Mouse (Mus musculus) lung, postnatal 0 days (tissue): ENCODE data around the gene Ext2. TPM values are rescaled to one million over a fixed set of nuclear protein-coding genes. Genes with fewer than 3 reads are reported as not detected.

ENCODE experiments used
- ATAC-seq: fragments of 200-750 bp; cut with Nextera tagmentation; 2 replicates; pipeline ENCODE4 v1.8.0; 2017; ENCODE audit warnings: moderate library complexity
- DNase-seq: peaks from one replicate; pipeline ENCODE4 v3.0.0-alpha.2; 2016; ENCODE audit warnings: low spot score
- H3K27ac ChIP-seq: fragments of 300-500 bp; sonication (generic); 2 replicates; pipeline ENCODE4 v1.5.1; 2014; ENCODE audit warnings: antibody characterized with exemption, mild to moderate bottlenecking, low read length, mixed read lengths
- H3K27me3 ChIP-seq: fragments of 300-500 bp; sonication (generic); replicated peaks from 2 replicates; pipeline ENCODE4 v1.6.1; 2014; ENCODE audit warnings: low read length, mixed read lengths; ENCODE audit not compliant: insufficient read depth
- H3K36me3 ChIP-seq: fragments of 300-500 bp; sonication (generic); 2 replicates; pipeline ENCODE4 v1.6.1; 2014; ENCODE audit warnings: low read length, mixed read lengths; ENCODE audit not compliant: insufficient read depth
- H3K4me1 ChIP-seq: fragments of 300-500 bp; sonication (generic); 2 replicates; pipeline ENCODE4 v1.6.1; 2014; ENCODE audit warnings: antibody characterized with exemption, low read depth, low read length, mixed read lengths; ENCODE audit not compliant: insufficient read depth
- H3K4me2 ChIP-seq: fragments of 300-500 bp; sonication (generic); replicated peaks from 2 replicates; pipeline ENCODE4 v1.6.1; 2014; ENCODE audit warnings: low read depth, mild to moderate bottlenecking, low read length, moderate library complexity, mixed read lengths
- H3K4me3 ChIP-seq: fragments of 300-500 bp; sonication (generic); 2 replicates; pipeline ENCODE4 v1.5.1; 2014; ENCODE audit warnings: low read depth, low read length
- H3K9ac ChIP-seq: fragments of 300-500 bp; sonication (generic); replicated peaks from 2 replicates; pipeline ENCODE4 v1.6.1; 2014; ENCODE audit warnings: low read depth, mild to moderate bottlenecking
- H3K9me3 ChIP-seq: fragments of 300-500 bp; sonication (generic); 2 replicates; pipeline ENCODE4 v1.6.1; 2016; ENCODE audit warnings: low read length, mixed read lengths
- CTCF ChIP-seq: IDR thresholded peaks from 2 replicates; pipeline ENCODE4 v1.5.1; 2016; ENCODE audit warnings: antibody characterized with exemption, mild to moderate bottlenecking
- EP300 ChIP-seq: IDR thresholded peaks from 2 replicates; pipeline ENCODE4 v1.6.1; 2016; ENCODE audit warnings: antibody characterized with exemption, mild to moderate bottlenecking, control low read depth
- WGBS: fragments of 180-500 bp; shearing (Covaris S2); extraction: QIAGEN DNeasy Blood & Tissue Kit; methylation state at CpG from one replicate; pipeline ENCODE4 v1.1.7; 2014; 5-methylcytosine and 5-hydroxymethylcytosine counted together
- polyA plus RNA-seq: library from polyadenylated mRNA; unstranded; fragments of >200 nt; fragmentation: Nextera tagmentation; extraction: Ambion mirVana; gene quantifications from 2 replicates; pipeline ENCODE4 v1.2.1, GENCODE M21; 2015

Ext2 gene
- polyA plus RNA-seq, 1 experiment from 2014 or later = 76.6 TPM

- Histone ChIP-seq H3K4me2 (no peak overlapping the region), H3K36me3 (peaks cover 14% of the 10 kb centered on the region; the same call in 1 of the 2 replicates), H3K4me3 (no peak overlapping the region), H3K27ac (no peak overlapping the region), H3K9me3 (no peaks in the 10 kb centered on the region), H3K9ac (no peak overlapping the region), H3K4me1 (peaks cover 5% of the 10 kb centered on the region; the same call in 1 of the 2 replicates), H3K27me3 (no peaks in the 10 kb centered on the region)
- ATAC-seq (no peak), DNase-seq (no peak)
- TF ChIP-seq EP300 = no peak
- TF ChIP-seq CTCF = no peak
- WGBS = 82% methylated on average over 4 of the region's 4 CpGs
Measured at GRCm38 (mm10) chr2:93790798-93791345, 31.5 kb downstream of the Ext2 start.

- Histone ChIP-seq H3K4me1 (peaks cover 5% of the 10 kb centered on the region; the same call in 1 of the 2 replicates), H3K4me2 (no peak overlapping the region), H3K27ac (no peak overlapping the region), H3K36me3 (0 out of 2 replicates have a peak, but pooled peaks cover 4% of the 10 kb centered on the region), H3K27me3 (no peaks in the 10 kb centered on the region), H3K4me3 (no peak overlapping the region), H3K9ac (no peak overlapping the region), H3K9me3 (no peaks in the 10 kb centered on the region)
- 78% methylated on average over 5 of the region's 5 CpGs for WGBS
- no peak for DNase-seq
- TF ChIP-seq EP300 (no peak), CTCF (no peak)
- no peak for ATAC-seq
Measured at GRCm38 (mm10) chr2:93788557-93788956, 33.8 kb downstream of the Ext2 start.

GRCm38 (mm10) chr2:93786175-93786574, 36.2 kb downstream of the Ext2 start:
- H3K4me2 ChIP-seq = no peak overlapping the region
- 54% methylated on average over 4 of the region's 4 CpGs for WGBS
- no peak overlapping the region for H3K9ac ChIP-seq
- H3K9me3 ChIP-seq = no peaks in the 10 kb centered on the region
- no peak overlapping the region for H3K4me3 ChIP-seq
- ATAC-seq = peak; percentile 56
- 0 out of 2 replicates have a peak, but pooled peaks cover 4% of the 10 kb centered on the region for H3K36me3 ChIP-seq
- H3K4me1 ChIP-seq = no peaks in the 10 kb centered on the region
- no peak overlapping the region for H3K27ac ChIP-seq
- H3K27me3 ChIP-seq = no peaks in the 10 kb centered on the region
- peak; percentile 94 for DNase-seq
- TF ChIP-seq EP300 (no peak), CTCF (peak; percentile 85)

- ATAC-seq = no peak
Measured at GRCm38 (mm10) chr2:93785432-93785798, 37.0 kb downstream of the Ext2 start.

DNA sequence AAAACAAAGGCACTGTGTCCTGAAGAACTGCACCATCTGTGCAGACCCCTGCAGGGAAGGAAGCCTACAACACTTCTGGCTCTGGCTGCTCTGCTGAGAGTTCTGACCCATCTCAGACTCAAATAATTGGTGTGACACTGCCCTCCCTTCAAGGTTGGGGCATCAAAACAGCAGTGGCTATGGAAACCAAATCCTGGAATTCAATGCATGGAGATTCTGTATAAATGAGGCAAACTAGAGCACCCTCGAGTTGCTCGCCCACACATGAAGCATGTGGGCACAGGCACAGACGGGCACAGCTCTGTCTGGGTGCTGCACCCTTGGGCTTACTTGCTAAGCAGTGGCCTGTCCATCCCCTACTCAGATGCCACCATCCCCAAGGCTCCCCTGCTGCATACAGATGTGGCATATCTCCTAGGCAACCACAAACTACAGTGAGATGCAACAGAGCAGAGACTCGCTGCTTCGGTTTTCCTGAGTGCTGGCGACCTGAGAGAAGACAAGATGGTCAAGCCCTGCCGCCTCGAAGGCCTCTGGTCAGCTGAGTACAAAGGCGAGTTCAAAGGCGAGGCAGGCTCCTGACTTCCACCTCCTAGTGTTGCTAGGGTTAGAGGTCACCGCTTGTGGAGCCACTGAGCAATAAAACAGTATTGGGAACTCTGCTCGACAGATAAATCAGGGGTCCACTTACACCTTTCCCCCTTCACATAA, 37.5 kb downstream of the Ext2 start:
- no peak overlapping the region for H3K9ac ChIP-seq
- H3K4me3 ChIP-seq = no peak overlapping the region
- no peak overlapping the region for H3K27ac ChIP-seq
- H3K9me3 ChIP-seq = no peaks in the 10 kb centered on the region
- 0 out of 2 replicates have a peak, but pooled peaks cover 4% of the 10 kb centered on the region for H3K36me3 ChIP-seq
- DNase-seq (no peak), ATAC-seq (no peak)
- no peaks in the 10 kb centered on the region for H3K4me1 ChIP-seq
- WGBS = 64% methylated on average over 12 of the region's 12 CpGs
- H3K27me3 ChIP-seq = no peaks in the 10 kb centered on the region
- TF ChIP-seq CTCF (no peak), EP300 (no peak)
- no peak overlapping the region for H3K4me2 ChIP-seq

More at GRCm38 (mm10) chr2:93785432-93785798, 37.0 kb downstream of the Ext2 start:
- no peak for DNase-seq
- no peak overlapping the region for H3K4me2 ChIP-seq
- H3K27me3 ChIP-seq = no peaks in the 10 kb centered on the region
- H3K9ac ChIP-seq = no peak overlapping the region
- H3K4me3 ChIP-seq = no peak overlapping the region
- H3K9me3 ChIP-seq = no peaks in the 10 kb centered on the region
- WGBS = 75% methylated on average over 2 of the region's 2 CpGs
- no peak overlapping the region for H3K27ac ChIP-seq
- H3K4me1 ChIP-seq = no peaks in the 10 kb centered on the region
- 0 out of 2 replicates have a peak, but pooled peaks cover 4% of the 10 kb centered on the region for H3K36me3 ChIP-seq
- TF ChIP-seq EP300 (no peak), CTCF (no peak)

- Histone ChIP-seq H3K9me3 (no peaks in the 10 kb centered on the region), H3K4me2 (no peak overlapping the region)
Measured at GRCm38 (mm10) chr2:93783926-93784539, 38.3 kb downstream of the Ext2 start.

More at GRCm38 (mm10) chr2:93783926-93784539, 38.3 kb downstream of the Ext2 start:
- Histone ChIP-seq H3K27ac (no peak overlapping the region), H3K9ac (no peak overlapping the region), H3K4me1 (peaks cover 4% of the 10 kb centered on the region; the same call in 1 of the 2 replicates), H3K4me3 (no peak overlapping the region), H3K36me3 (0 out of 2 replicates have a peak, but pooled peaks cover 4% of the 10 kb centered on the region), H3K27me3 (no peaks in the 10 kb centered on the region)
- TF ChIP-seq EP300 = no peak
- TF ChIP-seq CTCF = no peak
- 81% methylated on average over 9 of the region's 9 CpGs for WGBS
- ATAC-seq = no peak
- no peak for DNase-seq
